Mouse (Mus musculus) spleen, embryonic (tissue): Measurements from ENCODE around the gene Apol9b.

Experiments
- CTCF ChIA-PET: fragments of 350-600 bp; sonication (Branson Sonifier 250); formaldehyde crosslinking; loops from one replicate; lab custom pipeline; 2022; lab: Charles Lee

Gene Apol9b

GRCm38 (mm10) chr15:77746326-77746725 lies 17.5 kb downstream of the Apol9b start:
- CTCF ChIA-PET, result no interaction called here

- CTCF ChIA-PET, result no interaction called here
Observed at GRCm38 (mm10) chr15:77748414-77748813, 19.6 kb downstream of the Apol9b start.

GRCm38 (mm10) chr15:77749717-77750116 lies 20.9 kb downstream of the Apol9b start:
- CTCF ChIA-PET, result interaction anchor here (0.6 to 0.7 kb wide), 2 partner anchors 17 to 1564 kb away, joined by 3 to 4 read pairs; no protein-coding TSS in a partner anchor

GRCm38 (mm10) chr15:77750461-77750860 lies 21.6 kb downstream of the Apol9b start:
- CTCF ChIA-PET, result no interaction called here

GRCm38 (mm10) chr15:77752443-77752842 lies 23.6 kb downstream of the Apol9b start:
- CTCF ChIA-PET, result no interaction called here

GRCm38 (mm10) chr15:77755132-77755531 lies 26.3 kb downstream of the Apol9b start:
- CTCF ChIA-PET, result no interaction called here

GRCm38 (mm10) chr15:77756081-77756480 lies 27.2 kb downstream of the Apol9b start:
- CTCF ChIA-PET, result interaction anchor here (0.7 kb wide), 1 partner anchor 147 kb away, joined by 3 read pairs; no protein-coding TSS in a partner anchor

GRCm38 (mm10) chr15:77756848-77757247 lies 28.0 kb downstream of the Apol9b start, which contains the start of gene Apol8:
TSS of gene Apol8 (minus strand) at chr15:77757003.
- CTCF ChIA-PET, result interaction anchor here (0.7 to 1.3 kb wide), 2 partner anchors 14 to 60 kb away, joined by 3 to 6 read pairs; no protein-coding TSS in a partner anchor

GRCm38 (mm10) chr15:77757586-77758226 lies 28.9 kb downstream of the Apol9b start:
- CTCF ChIA-PET, result interaction anchor here (1.3 kb wide), 1 partner anchor 13 kb away, joined by 6 read pairs; no protein-coding TSS in a partner anchor

- CTCF ChIA-PET, result interaction anchor here (0.6 to 1.4 kb wide), 5 partner anchors 9 to 427 kb away, joined by 3 to 18 read pairs (median 7); no protein-coding TSS in a partner anchor
Observed at GRCm38 (mm10) chr15:77760037-77760436, 31.2 kb downstream of the Apol9b start.

- CTCF ChIA-PET, result interaction anchor here (0.6 to 1.4 kb wide), 3 partner anchors 8 to 14 kb away, joined by 3 to 18 read pairs (median 3); no protein-coding TSS in a partner anchor
Observed at GRCm38 (mm10) chr15:77761083-77761482, 32.2 kb downstream of the Apol9b start.

GRCm38 (mm10) chr15:77761561-77762380 lies 32.9 kb downstream of the Apol9b start:
- CTCF ChIA-PET, result interaction anchor here (0.5 to 1.2 kb wide), 5 partner anchors 13 to 128 kb away, joined by 3 read pairs; no protein-coding TSS in a partner anchor

- CTCF ChIA-PET, result interaction anchor here (1.2 kb wide), 1 partner anchor 13 kb away, joined by 3 read pairs; no protein-coding TSS in a partner anchor
Observed at GRCm38 (mm10) chr15:77763050-77763449, 34.2 kb downstream of the Apol9b start.

- CTCF ChIA-PET, result interaction anchor here (0.6 kb wide), 1 partner anchor 1084 kb away, joined by 4 read pairs; no protein-coding TSS in a partner anchor
Observed at GRCm38 (mm10) chr15:77763702-77764101, 34.9 kb downstream of the Apol9b start.

GRCm38 (mm10) chr15:77764391-77765006 lies 35.7 kb downstream of the Apol9b start:
- CTCF ChIA-PET, result no interaction called here

GRCm38 (mm10) chr15:77765484-77766093 lies 36.8 kb downstream of the Apol9b start:
- CTCF ChIA-PET, result no interaction called here

- CTCF ChIA-PET, result no interaction called here
Observed at GRCm38 (mm10) chr15:77766981-77767380, 38.1 kb downstream of the Apol9b start.

- CTCF ChIA-PET, result interaction anchor here (2.2 kb wide), 1 partner anchor 13 kb away, joined by 6 read pairs; the partner anchor contains the start of gene Apol8
Observed at GRCm38 (mm10) chr15:77770341-77770740, 41.5 kb downstream of the Apol9b start.

GRCm38 (mm10) chr15:77770942-77771341 lies 42.1 kb downstream of the Apol9b start:
- CTCF ChIA-PET, result interaction anchor here (2.2 kb wide), 1 partner anchor 14 kb away, joined by 6 read pairs; the partner anchor contains the start of gene Apol8

- CTCF ChIA-PET, result interaction anchor here (0.6 kb wide), 1 partner anchor 1176 kb away, joined by 3 read pairs; no protein-coding TSS in a partner anchor
Observed at GRCm38 (mm10) chr15:77773099-77773915, 44.5 kb downstream of the Apol9b start.
